Mouse (Mus musculus) heart, embryonic 12.5 days (tissue): ENCODE data around the gene Wasl. TPM values are rescaled to one million over a fixed set of nuclear protein-coding genes. Genes with fewer than 3 reads are reported as not detected.
A peak's percentile ranks its signal among the peaks of the same experiment; 100 is the strongest.

Experiments used
- ATAC-seq: fragments of 200-750 bp; cut with Nextera tagmentation; 2 replicates; pipeline ENCODE4 v1.8.0; 2017; ENCODE audit warnings: moderate TSS enrichment, moderate library complexity; ENCODE audit not compliant: insufficient number of reproducible peaks, low FRiP score
- H3K27ac ChIP-seq: fragments of 300-500 bp; sonication (generic); 2 replicates; pipeline ENCODE4 v1.5.1; 2016; ENCODE audit warnings: mild to moderate bottlenecking, moderate library complexity; ENCODE audit not compliant: poor library complexity, severe bottlenecking
- H3K27me3 ChIP-seq: fragments of 300-500 bp; sonication (generic); replicated peaks from 2 replicates; pipeline ENCODE4 v1.6.1; 2016; ENCODE audit warnings: mild to moderate bottlenecking, moderate library complexity
- H3K36me3 ChIP-seq: fragments of 300-500 bp; sonication (generic); 2 replicates; pipeline ENCODE4 v1.6.1; 2016; ENCODE audit warnings: mild to moderate bottlenecking, moderate library complexity
- H3K4me1 ChIP-seq: fragments of 300-500 bp; sonication (generic); replicated peaks from 2 replicates; pipeline ENCODE4 v1.6.1; 2016; ENCODE audit warnings: mild to moderate bottlenecking
- H3K4me2 ChIP-seq: fragments of 300-500 bp; sonication (generic); 2 replicates; pipeline ENCODE4 v1.6.1; 2016; ENCODE audit warnings: mild to moderate bottlenecking, moderate library complexity
- H3K4me3 ChIP-seq: fragments of 300-500 bp; sonication (generic); 2 replicates; pipeline ENCODE4 v1.5.1; 2016; ENCODE audit warnings: mild to moderate bottlenecking
- H3K9ac ChIP-seq: fragments of 300-500 bp; sonication (generic); 2 replicates; pipeline ENCODE4 v1.6.1; 2016; ENCODE audit warnings: mild to moderate bottlenecking, moderate library complexity
- H3K9me3 ChIP-seq: fragments of 300-500 bp; sonication (generic); replicated peaks from 2 replicates; pipeline ENCODE4 v1.6.1; 2016; ENCODE audit warnings: mild to moderate bottlenecking, moderate library complexity
- WGBS: fragments of 180-500 bp; shearing (Covaris S2); methylation state at CpG from one replicate; pipeline ENCODE4 v1.1.7; 2016; 5-methylcytosine and 5-hydroxymethylcytosine counted together
- polyA plus RNA-seq: library from polyadenylated mRNA; unstranded; fragments of >200 nt; fragmentation: Nextera tagmentation; extraction: Ambion mirVana; gene quantifications from 2 replicates; pipeline ENCODE4 v1.2.1, GENCODE M21; 2016

Wasl gene
- 66.1 and 66.7 TPM in 2 replicates for polyA plus RNA-seq

GRCm38 (mm10) chr6:24664867-24665458, at the start of gene Wasl:
Gene Wasl, minus strand, starts transcription at chr6:24665009.
- Histone ChIP-seq H3K4me1 (peaks cover 17% of the 10 kb centered on the region), H3K27me3 (no peaks in the 10 kb centered on the region), H3K9me3 (no peaks in the 10 kb centered on the region), H3K9ac (peak within 1 kb of the TSS; percentile 95), H3K4me2 (peak within 1 kb of the TSS; percentile 99), H3K27ac (peak within 1 kb of the TSS; percentile 94), H3K36me3 (no peaks in the 10 kb centered on the region), H3K4me3 (peak within 1 kb of the TSS; percentile 78)
- ATAC-seq, result peak; percentile 98
- 2% methylated on average over 54 of the region's 63 CpGs for WGBS

DNA sequence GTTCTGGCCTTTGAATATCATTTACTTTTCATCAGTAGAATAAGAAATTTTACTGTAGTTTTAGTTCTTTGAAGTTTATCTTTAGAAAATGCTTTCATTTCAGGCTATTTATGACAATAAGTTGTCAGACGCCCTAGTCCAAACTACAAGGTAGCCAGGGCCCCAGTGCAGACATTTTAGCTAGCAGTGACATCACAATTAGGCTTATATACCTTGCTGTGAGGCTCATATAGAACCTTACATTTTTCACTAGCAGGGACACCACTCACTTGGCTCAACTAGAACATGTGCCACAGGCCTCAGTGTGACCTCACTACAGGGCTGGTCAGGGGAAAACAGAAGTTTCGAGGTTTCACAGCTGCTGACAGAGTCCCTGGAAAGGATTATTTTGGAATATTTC, 42.7 kb upstream of the Wasl start:
- H3K4me3 ChIP-seq, result no peak overlapping the region
- peaks cover 5% of the 10 kb centered on the region for H3K4me1 ChIP-seq
- WGBS, result 70% methylated on average over 2 of the region's 2 CpGs
- no peaks in the 10 kb centered on the region for H3K36me3 ChIP-seq
- no peaks in the 10 kb centered on the region for H3K9me3 ChIP-seq
- H3K27ac ChIP-seq, result no peak overlapping the region
- no peak overlapping the region for H3K4me2 ChIP-seq
- H3K9ac ChIP-seq, result no peak overlapping the region
- no peak for ATAC-seq
- no peaks in the 10 kb centered on the region for H3K27me3 ChIP-seq

DNA sequence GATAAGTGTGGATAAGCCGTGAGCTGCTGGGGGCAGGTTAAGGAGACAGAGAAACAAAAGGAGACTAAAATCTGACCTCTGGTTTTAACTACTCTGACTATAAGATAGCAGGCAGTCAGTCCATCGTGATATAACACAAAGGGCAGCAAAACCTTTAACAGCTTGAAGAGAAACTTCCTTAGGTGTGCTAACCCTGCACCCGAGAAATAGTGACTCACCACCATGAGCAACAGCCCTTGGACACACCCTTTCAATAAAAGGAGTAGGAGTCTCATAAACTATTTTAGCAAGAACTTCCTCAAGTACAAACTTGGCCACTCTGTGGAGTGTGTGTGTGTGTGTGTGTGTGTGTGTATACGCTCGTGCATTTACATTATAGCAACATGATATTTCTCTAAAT, 42.3 kb upstream of the Wasl start:
- Histone ChIP-seq H3K27ac (no peak overlapping the region), H3K9me3 (no peaks in the 10 kb centered on the region), H3K27me3 (no peaks in the 10 kb centered on the region), H3K9ac (no peak overlapping the region), H3K4me1 (peaks cover 5% of the 10 kb centered on the region), H3K36me3 (no peaks in the 10 kb centered on the region), H3K4me3 (no peak overlapping the region), H3K4me2 (no peak overlapping the region)
- whole genome bisulfite sequencing, result 72% methylated on average over 5 of the region's 5 CpGs
- ATAC-seq, result no peak

DNA sequence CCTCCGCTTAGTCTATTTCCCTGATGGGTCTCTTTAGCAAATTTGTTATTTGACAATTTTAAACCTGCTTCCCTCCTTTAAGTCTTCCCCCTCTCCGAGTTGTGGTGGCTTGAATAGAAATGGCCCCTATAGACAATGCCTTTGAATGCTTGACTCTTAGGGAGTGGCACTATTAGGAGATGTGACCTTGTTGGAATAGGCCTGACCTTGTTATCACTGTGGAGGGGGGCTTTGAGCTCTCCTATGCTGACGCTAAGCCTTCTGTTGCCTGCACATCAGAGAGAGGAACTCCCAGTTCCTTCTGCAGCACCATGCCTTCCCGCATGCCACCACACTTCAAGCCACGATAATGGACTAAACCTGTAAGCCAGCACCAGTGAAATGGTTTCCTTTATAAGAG, 32.4 kb upstream of the Wasl start:
- WGBS, result 76% methylated on average over 5 of the region's 5 CpGs
- H3K9me3 ChIP-seq, result no peaks in the 10 kb centered on the region
- H3K4me3 ChIP-seq, result no peak overlapping the region

DNA sequence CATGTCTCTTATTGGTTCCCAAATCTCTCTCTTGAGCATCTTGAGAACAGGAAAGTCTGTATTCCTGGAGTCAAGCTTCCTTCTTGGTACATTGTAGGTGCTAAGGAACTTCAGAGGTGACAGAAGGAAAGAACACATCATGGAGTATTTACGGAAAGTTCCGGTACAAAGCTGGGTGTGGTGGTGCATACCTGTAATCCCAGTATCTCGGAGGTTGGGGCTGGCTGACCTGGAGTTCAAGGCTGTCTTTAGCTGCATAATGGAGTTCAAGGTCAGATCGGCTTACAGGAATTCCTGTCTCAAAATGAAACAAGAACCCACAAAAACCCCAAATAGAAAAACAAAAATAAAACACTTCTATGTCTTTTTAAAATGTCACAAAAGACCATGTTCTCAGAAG, 31.3 kb upstream of the Wasl start:
- no peak overlapping the region for H3K9ac ChIP-seq
- no peak overlapping the region for H3K4me2 ChIP-seq
- no peaks in the 10 kb centered on the region for H3K36me3 ChIP-seq
- H3K4me1 ChIP-seq, result no peaks in the 10 kb centered on the region
- H3K9me3 ChIP-seq, result no peaks in the 10 kb centered on the region
- WGBS, result 80% methylated on average over 4 of the region's 4 CpGs
- no peaks in the 10 kb centered on the region for H3K27me3 ChIP-seq
- H3K27ac ChIP-seq, result no peak overlapping the region
- H3K4me3 ChIP-seq, result no peak overlapping the region
- no peak for ATAC-seq

More for the DNA sequence above, 32.4 kb upstream of the Wasl start:
- no peak for ATAC-seq
- no peak overlapping the region for H3K9ac ChIP-seq
- H3K27me3 ChIP-seq, result no peaks in the 10 kb centered on the region
- no peak overlapping the region for H3K27ac ChIP-seq
- H3K4me2 ChIP-seq, result no peak overlapping the region
- H3K36me3 ChIP-seq, result no peaks in the 10 kb centered on the region
- no peaks in the 10 kb centered on the region for H3K4me1 ChIP-seq

GRCm38 (mm10) chr6:24694455-24695410, 29.9 kb upstream of the Wasl start:
- ATAC-seq, result no peak
- 78% methylated on average over 11 of the region's 11 CpGs for WGBS
- no peaks in the 10 kb centered on the region for H3K27me3 ChIP-seq
- no peaks in the 10 kb centered on the region for H3K9me3 ChIP-seq
- H3K9ac ChIP-seq, result no peak overlapping the region
- no peak overlapping the region for H3K27ac ChIP-seq
- no peaks in the 10 kb centered on the region for H3K4me1 ChIP-seq
- no peaks in the 10 kb centered on the region for H3K36me3 ChIP-seq
- no peak overlapping the region for H3K4me3 ChIP-seq
- no peak overlapping the region for H3K4me2 ChIP-seq

GRCm38 (mm10) chr6:24687871-24688270, 23.1 kb upstream of the Wasl start:
- Histone ChIP-seq H3K36me3 (no peaks in the 10 kb centered on the region), H3K4me3 (no peak overlapping the region), H3K9me3 (no peaks in the 10 kb centered on the region), H3K27ac (no peak overlapping the region), H3K4me2 (no peak overlapping the region), H3K4me1 (no peaks in the 10 kb centered on the region), H3K27me3 (no peaks in the 10 kb centered on the region), H3K9ac (no peak overlapping the region)
- 74% methylated on average over 1 of the region's 1 CpGs for WGBS
- no peak for ATAC-seq

- Histone ChIP-seq H3K36me3 (no peaks in the 10 kb centered on the region), H3K9me3 (no peaks in the 10 kb centered on the region), H3K27me3 (no peaks in the 10 kb centered on the region), H3K9ac (no peak overlapping the region), H3K4me1 (no peaks in the 10 kb centered on the region), H3K4me3 (no peak overlapping the region), H3K27ac (no peak overlapping the region), H3K4me2 (no peak overlapping the region)
- WGBS, result 85% methylated on average over 3 of the region's 3 CpGs
- no peak for ATAC-seq
Measured at GRCm38 (mm10) chr6:24683113-24683512, 18.3 kb upstream of the Wasl start.

DNA sequence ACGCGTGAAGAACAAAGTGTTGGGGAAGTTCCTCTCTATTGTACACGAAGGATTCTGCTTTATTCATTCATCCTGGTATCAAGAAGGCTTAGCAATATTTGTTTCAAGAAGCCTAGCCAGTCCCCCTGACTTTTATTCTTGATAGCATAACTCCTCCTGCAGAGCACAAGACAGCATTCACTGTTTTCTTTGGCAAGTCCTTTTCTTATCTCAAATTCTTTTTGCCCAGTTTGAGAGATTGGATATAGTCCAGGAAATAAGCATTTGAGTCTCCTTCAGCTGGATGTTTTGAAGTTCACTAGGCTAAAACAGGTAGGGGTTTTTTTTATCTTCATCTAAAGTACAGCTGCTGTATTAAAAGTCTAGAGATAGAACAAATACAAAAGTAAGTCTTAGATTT, 3.0 kb upstream of the Wasl start:
- Histone ChIP-seq H3K9ac (no peak overlapping the region), H3K36me3 (no peaks in the 10 kb centered on the region), H3K9me3 (no peaks in the 10 kb centered on the region), H3K4me2 (no peak overlapping the region), H3K27me3 (no peaks in the 10 kb centered on the region), H3K4me3 (no peak overlapping the region), H3K4me1 (peaks cover 13% of the 10 kb centered on the region), H3K27ac (no peak overlapping the region)
- WGBS, result 48% methylated on average over 3 of the region's 3 CpGs
- no peak for ATAC-seq

GRCm38 (mm10) chr6:24666248-24666647, 1.4 kb upstream of the Wasl start:
- no peaks in the 10 kb centered on the region for H3K36me3 ChIP-seq
- H3K9ac ChIP-seq, result no peak overlapping the region
- H3K9me3 ChIP-seq, result no peaks in the 10 kb centered on the region
- no peak for ATAC-seq
- peaks cover 17% of the 10 kb centered on the region for H3K4me1 ChIP-seq
- H3K27ac ChIP-seq, result no peak overlapping the region
- no peak overlapping the region for H3K4me2 ChIP-seq
- H3K4me3 ChIP-seq, result no peak overlapping the region
- no peaks in the 10 kb centered on the region for H3K27me3 ChIP-seq
- 80% methylated on average over 5 of the region's 5 CpGs for WGBS

DNA sequence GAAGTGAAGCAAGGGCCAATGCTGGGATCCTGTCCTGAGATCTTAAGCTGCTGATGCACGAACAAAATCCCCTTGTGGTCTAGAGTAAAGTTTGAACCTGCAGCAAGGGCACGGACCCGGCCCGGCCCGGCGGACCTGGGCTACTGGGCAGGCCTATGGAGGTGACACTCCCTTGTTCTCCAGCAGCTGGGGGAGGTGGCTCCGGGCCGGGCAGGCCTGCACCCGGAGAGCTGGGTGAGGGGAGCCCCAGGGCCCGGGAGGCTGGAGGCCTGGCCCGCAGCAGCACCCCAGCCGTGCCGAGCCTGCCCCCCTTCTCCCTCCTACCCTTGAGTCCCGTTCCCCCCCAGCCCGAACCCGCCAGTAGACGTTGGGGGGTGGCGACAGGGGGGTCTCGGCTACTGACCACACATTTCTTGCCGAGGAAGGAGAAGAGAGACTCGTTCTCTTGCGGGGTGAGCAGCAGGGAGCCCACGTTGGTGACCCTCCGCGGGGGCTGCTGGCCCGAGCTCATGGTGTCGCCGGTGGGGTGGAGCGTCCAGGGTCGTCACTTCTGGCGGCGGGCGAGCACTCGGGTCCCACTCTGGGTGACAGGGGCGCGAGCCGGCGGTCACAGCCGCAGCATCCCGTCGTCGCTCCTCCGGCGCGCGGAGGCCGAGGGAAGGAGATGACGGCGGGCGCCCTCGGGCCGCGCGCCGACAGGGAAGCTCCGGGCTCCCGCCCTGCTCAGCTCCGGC, 509 bp downstream of the Wasl start:
- no peaks in the 10 kb centered on the region for H3K36me3 ChIP-seq
- peak overlapping the region; percentile 99 for H3K4me2 ChIP-seq
- H3K27ac ChIP-seq, result peak overlapping the region; percentile 94
- no peaks in the 10 kb centered on the region for H3K27me3 ChIP-seq
- H3K4me3 ChIP-seq, result peak overlapping the region; percentile 78
- under 1% methylated on average over 54 of the region's 58 CpGs for WGBS
- H3K9ac ChIP-seq, result peak overlapping the region; percentile 95
- no peaks in the 10 kb centered on the region for H3K9me3 ChIP-seq
- H3K4me1 ChIP-seq, result peaks cover 17% of the 10 kb centered on the region
- peak; percentile 71 for ATAC-seq
